Mouse (Mus musculus) layer of hippocampus, postnatal 36 days (tissue): ENCODE results near the gene Unk. TPM values are rescaled to one million over a fixed set of nuclear protein-coding genes. Genes with fewer than 3 reads are reported as not detected.

Source experiments
- DNase-seq, 2 experiments: peaks; one replicate each; pipeline ENCODE4 v3.0.0; 2022
- total RNA-seq, 2 experiments: library from RNA; stranded (reverse); gene quantifications; 2 replicates each; pipeline ENCODE4 v1.2.3; 2021

Gene Unk
- total RNA-seq, 2 experiments from 2014 or later = 19.4 to 21.9 TPM

DNA sequence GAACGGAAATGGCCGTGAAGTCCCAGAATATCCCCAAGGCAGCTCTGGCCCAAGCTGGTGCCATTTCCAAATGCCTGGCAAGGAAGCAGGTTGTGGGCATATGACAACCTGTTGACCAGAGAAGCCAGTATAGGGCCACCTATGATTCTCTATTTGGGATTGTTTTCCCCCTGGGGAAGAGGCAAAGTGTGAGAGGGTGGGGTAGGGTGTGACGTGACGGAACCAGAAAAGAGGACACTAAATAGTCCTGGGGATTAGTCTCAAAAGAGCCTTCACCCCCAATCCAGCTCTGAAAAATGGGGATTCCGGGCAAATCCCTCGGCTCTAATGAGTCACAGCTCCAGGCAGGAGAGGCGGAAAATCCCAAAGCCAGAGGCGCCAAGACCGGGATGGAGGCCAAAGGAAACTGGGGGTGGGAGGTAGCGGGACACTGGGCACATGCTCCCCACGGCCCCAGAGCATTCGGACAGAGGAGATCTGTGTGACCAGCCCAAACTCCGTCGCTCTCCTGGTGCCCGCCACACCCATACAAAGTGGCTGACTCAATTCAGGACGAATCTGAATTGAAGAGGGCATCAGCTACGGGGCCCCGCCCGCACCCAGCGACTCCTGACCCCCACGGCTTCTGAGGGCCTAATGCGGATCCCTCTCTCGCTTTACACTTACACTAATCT is 78.5 kb downstream of the Unk start:
- peak in 1 of 2 experiments; percentile 56 for DNase-seq

DNA sequence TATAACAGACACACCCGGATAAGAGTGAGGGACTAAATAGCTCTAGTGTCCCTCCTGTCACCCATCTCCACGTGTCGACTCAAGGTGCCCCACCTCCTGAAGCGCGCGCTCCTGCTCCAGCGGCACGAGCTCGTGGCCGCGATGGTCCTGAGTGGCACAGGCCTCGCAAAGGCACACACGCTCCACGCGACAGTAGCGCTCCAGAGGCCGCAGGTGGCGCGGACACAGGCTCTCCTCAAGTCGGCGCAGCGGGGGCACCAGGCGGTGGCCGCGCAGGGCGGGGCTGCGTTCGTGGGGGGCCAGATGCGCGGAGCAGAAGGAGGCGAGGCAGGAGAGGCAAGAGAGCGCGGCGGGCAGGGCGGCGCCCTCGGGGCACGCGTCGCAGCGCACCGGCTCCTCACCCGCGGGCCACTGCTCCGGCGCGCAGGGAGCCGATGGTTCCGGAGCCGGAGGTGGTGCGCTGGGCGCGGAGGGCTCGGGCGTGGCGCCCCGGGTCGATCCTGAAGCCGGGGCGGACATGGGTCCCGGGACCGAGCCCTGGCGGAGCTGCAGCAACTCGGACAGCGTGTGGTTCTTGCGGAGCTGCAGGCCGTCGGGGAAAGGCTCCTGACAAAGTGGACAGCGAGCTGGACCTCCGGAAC is 79.4 kb downstream of the Unk start:
- no peak for DNase-seq

DNA sequence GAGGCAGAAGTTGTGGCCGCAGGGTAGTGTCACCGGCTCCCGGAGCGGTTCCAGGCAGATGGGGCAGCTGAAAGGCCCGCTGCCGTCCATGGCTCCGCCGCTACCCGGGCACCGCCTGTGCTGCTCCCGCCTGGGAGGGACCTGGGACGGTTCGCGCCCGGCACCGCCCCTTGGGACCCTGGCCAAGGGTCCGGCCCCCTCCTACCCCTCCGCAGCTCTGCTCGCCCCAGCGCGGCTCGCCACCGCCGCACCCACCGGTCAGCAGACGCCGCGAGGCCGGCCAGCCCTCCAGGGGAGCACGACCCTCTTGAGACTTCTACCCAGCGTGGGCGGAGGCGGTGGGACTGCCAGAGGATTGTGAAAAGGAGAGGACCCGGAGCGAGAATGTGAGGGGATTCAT is 80.0 kb downstream of the Unk start:
- no peak for DNase-seq

DNA sequence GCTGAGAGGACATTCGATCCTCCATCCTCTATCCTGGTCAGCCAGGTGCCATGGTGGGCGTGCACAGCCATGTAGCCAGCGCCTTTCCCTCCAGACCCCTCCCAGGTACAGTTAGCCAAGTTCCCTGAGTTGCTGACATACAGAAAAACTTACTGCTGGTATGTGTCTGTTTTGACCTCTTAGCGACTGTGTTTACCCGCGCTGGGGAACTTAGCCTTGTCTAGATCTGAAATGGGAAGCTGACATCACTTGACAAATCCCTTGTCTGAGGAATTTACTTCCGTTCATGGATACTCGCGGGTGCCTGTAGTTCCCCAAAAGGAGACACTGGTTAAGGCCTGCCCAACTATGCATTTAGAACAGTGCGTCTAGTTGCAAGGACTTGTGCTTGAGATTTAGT is 80.4 kb downstream of the Unk start:
- no peak for DNase-seq

Other genes with a start within 250 kb of the Unk start
- gene Caskin2, start 216.7 kb upstream of the Unk start, total RNA-seq = 10 to 100 TPM; 19.5 to 19.6 TPM
- 10 to 100 TPM; 12.0 to 12.7 TPM for gene Tsen54, start 215.6 kb upstream of the Unk start, total RNA-seq
- gene Llgl2, start 206.3 kb upstream of the Unk start, total RNA-seq = 1 to 10 TPM; 1.2 to 2.4 TPM
- under 1 TPM in 1 of 2 experiments, not detected in 1; 0.20 TPM for gene Myo15b, start 171.9 kb upstream of the Unk start, total RNA-seq
- gene Smim5, start 130.4 kb upstream of the Unk start, total RNA-seq = under 1 TPM in 1 of 2 experiments, not detected in 1; 0.72 TPM
- not detected for gene Smim6, start 118.3 kb upstream of the Unk start, total RNA-seq
- gene Sap30bp, start 97.0 kb upstream of the Unk start, total RNA-seq = 10 to 100 TPM; 52.2 to 58.2 TPM
- 10 to 100 TPM; 30.4 to 35.1 TPM for gene Recql5, start 96.8 kb upstream of the Unk start, total RNA-seq
- gene Itgb4, start 55.6 kb upstream of the Unk start, total RNA-seq = 1 to 10 TPM; 8.2 to 9.7 TPM
- 10 to 100 TPM; 13.4 to 14.2 TPM for gene Galk1, start 17.6 kb upstream of the Unk start, total RNA-seq
- gene H3f3b, start 2.4 kb upstream of the Unk start, total RNA-seq = 100 to 1,000 TPM; 263 to 275 TPM
- 1 to 10 TPM; 1.9 to 2.4 TPM for gene Unc13d, start 47.6 kb downstream of the Unk start, total RNA-seq
- 100 to 1,000 TPM; 402 to 404 TPM for gene Wbp2, start 56.7 kb downstream of the Unk start, total RNA-seq
- gene Trim47, start 96.9 kb downstream of the Unk start, total RNA-seq = 1 to 10 TPM; 4.4 to 4.6 TPM
- 1 to 10 TPM; 7.1 to 8.0 TPM for gene Trim65, start 100.8 kb downstream of the Unk start, total RNA-seq
- 10 to 100 TPM; 55.1 to 58.2 TPM for gene Mrpl38, start 108.5 kb downstream of the Unk start, total RNA-seq
- 10 to 100 TPM; 80.9 to 95.6 TPM for gene Fbf1, start 137.8 kb downstream of the Unk start, total RNA-seq
- 10 to 100 TPM; 36.1 to 45.4 TPM for gene Ten1, start 168.5 kb downstream of the Unk start, total RNA-seq
- 100 to 1,000 TPM; 119 to 126 TPM for gene Acox1, start 168.7 kb downstream of the Unk start, total RNA-seq
- under 1 TPM; 0.25 to 0.85 TPM for gene Evpl, start 207.8 kb downstream of the Unk start, total RNA-seq
- 10 to 100 TPM; 60.7 to 66.0 TPM for gene Srp68, start 243.9 kb downstream of the Unk start, total RNA-seq